Mouse (Mus musculus) intestine, embryonic 14.5 days (tissue): ENCODE measurements around the gene Cped1. TPM values are rescaled to one million over a fixed set of nuclear protein-coding genes. Genes with fewer than 3 reads are reported as not detected.

Source experiments
- ATAC-seq: fragments of 200-750 bp; cut with Nextera tagmentation; replicated peaks from 2 replicates; pipeline ENCODE4 v1.8.0; 2017; ENCODE audit warnings: low read depth, moderate number of reproducible peaks, moderate TSS enrichment, moderate library complexity; ENCODE audit not compliant: low FRiP score, low TSS enrichment
- DNase-seq: peaks from one replicate; pipeline ENCODE4 v3.0.0-alpha.2; 2018; ENCODE audit warnings: low spot score
- H3K27ac ChIP-seq: fragments of 300-500 bp; sonication (generic); 2 replicates; pipeline ENCODE4 v1.5.1; 2014; ENCODE audit warnings: low read depth, mild to moderate bottlenecking, control low read depth
- H3K27me3 ChIP-seq: fragments of 300-500 bp; sonication (generic); replicated peaks from 2 replicates; pipeline ENCODE4 v1.6.1; 2014; ENCODE audit warnings: low read length, control low read depth; ENCODE audit not compliant: control insufficient read depth, insufficient read depth
- H3K36me3 ChIP-seq: fragments of 300-500 bp; sonication (generic); 2 replicates; pipeline ENCODE4 v1.6.1; 2014; ENCODE audit warnings: low read length, control low read depth; ENCODE audit not compliant: control insufficient read depth, insufficient read depth
- H3K4me1 ChIP-seq: fragments of 300-500 bp; sonication (generic); replicated peaks from 2 replicates; pipeline ENCODE4 v1.6.1; 2014; ENCODE audit warnings: low read length, control low read depth, mixed read lengths; ENCODE audit not compliant: control insufficient read depth, insufficient read depth
- H3K4me2 ChIP-seq: fragments of 300-500 bp; sonication (generic); 2 replicates; pipeline ENCODE4 v1.6.1; 2014; ENCODE audit warnings: low read length
- H3K4me3 ChIP-seq: fragments of 300-500 bp; sonication (generic); 2 replicates; pipeline ENCODE4 v1.5.1; 2014; ENCODE audit warnings: low read depth, low read length, control low read depth, mixed read lengths
- H3K9ac ChIP-seq: fragments of 300-500 bp; sonication (generic); 2 replicates; pipeline ENCODE4 v1.6.1; 2014; ENCODE audit warnings: mild to moderate bottlenecking, low read length
- H3K9me3 ChIP-seq: fragments of 300-500 bp; sonication (generic); 2 replicates; pipeline ENCODE4 v1.6.1; 2016; ENCODE audit warnings: low read length, control low read depth; ENCODE audit not compliant: control insufficient read depth
- WGBS: fragments of 180-500 bp; shearing (Covaris S2); extraction: QIAGEN DNeasy Blood & Tissue Kit; methylation state at CpG from one replicate; pipeline ENCODE4 v1.1.7; 2014; 5-methylcytosine and 5-hydroxymethylcytosine counted together
- polyA plus RNA-seq: library from polyadenylated mRNA; unstranded; fragments of >200 nt; fragmentation: Nextera tagmentation; extraction: Ambion mirVana; gene quantifications from 2 replicates; pipeline ENCODE4 v1.2.1, GENCODE M21; 2014

The Cped1 gene
- polyA plus RNA-seq, 1 experiment from 2014 or later = 35.5 TPM

DNA sequence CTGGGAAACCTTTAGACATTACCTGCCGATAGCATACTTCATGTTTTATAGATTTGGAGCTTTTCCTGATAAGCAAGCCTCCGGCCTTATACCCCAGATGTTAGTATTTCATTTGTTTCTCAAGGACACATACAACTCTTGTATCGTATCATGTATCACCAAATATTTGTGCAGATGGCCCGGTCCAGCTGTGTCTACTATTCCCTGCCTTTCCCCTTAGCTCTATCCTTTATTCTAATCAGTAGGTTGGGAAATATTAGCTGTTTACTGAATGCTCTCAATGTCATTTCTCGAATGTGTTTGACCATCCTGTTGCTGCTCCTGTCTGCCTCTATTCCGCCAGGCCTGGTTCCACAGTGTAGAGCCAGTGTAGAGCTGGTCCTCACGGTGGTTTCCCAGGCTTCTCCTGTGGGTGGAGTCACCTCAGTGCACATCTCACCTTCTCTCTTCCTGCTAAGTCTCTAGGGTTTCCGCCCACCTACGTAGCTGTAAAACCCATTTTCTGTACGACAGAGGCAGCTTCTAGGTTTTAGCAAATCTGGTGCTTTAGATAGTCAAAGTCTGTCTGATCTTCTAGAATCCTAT lies 18.3 kb downstream of the Cped1 start:
- peak overlapping the region; percentile 62 for H3K27ac ChIP-seq
- H3K4me2 ChIP-seq = peak overlapping the region; percentile 18; the same call in 1 of the 2 replicates
- no peaks in the 10 kb centered on the region for H3K9me3 ChIP-seq
- H3K9ac ChIP-seq = no peak overlapping the region
- no peak for DNase-seq
- H3K36me3 ChIP-seq = no peaks in the 10 kb centered on the region
- peaks cover 24% of the 10 kb centered on the region for H3K4me1 ChIP-seq
- ATAC-seq = no peak
- H3K4me3 ChIP-seq = no peak overlapping the region
- 75% methylated on average over 10 of the region's 10 CpGs for WGBS
- no peaks in the 10 kb centered on the region for H3K27me3 ChIP-seq

DNA sequence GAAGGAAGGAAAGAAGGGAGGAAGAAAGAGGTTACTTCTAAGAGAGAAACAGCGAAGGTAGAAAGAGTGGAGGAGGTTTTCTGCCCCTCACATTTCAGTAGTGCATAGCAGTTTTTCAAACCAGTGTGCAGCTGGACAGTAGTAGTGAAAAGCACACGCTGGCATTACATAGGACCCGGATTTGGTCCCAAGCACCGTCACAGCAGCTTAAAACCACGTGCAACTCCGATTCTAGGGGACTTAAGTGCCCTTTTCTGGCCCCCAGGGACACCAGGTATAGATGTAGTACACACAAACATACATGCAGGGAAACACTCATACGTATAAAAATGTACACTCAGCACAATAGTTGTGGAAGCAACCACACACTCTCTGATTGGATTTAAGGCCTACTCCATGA lies 22.6 kb downstream of the Cped1 start:
- ATAC-seq (no peak), DNase-seq (no peak)
- H3K9ac ChIP-seq = no peak overlapping the region
- no peaks in the 10 kb centered on the region for H3K36me3 ChIP-seq
- no peak overlapping the region for H3K4me2 ChIP-seq
- WGBS = 83% methylated on average over 7 of the region's 7 CpGs
- H3K4me1 ChIP-seq = peaks cover 5% of the 10 kb centered on the region
- H3K27me3 ChIP-seq = no peaks in the 10 kb centered on the region
- H3K4me3 ChIP-seq = no peak overlapping the region
- no peak overlapping the region for H3K27ac ChIP-seq
- no peaks in the 10 kb centered on the region for H3K9me3 ChIP-seq

DNA sequence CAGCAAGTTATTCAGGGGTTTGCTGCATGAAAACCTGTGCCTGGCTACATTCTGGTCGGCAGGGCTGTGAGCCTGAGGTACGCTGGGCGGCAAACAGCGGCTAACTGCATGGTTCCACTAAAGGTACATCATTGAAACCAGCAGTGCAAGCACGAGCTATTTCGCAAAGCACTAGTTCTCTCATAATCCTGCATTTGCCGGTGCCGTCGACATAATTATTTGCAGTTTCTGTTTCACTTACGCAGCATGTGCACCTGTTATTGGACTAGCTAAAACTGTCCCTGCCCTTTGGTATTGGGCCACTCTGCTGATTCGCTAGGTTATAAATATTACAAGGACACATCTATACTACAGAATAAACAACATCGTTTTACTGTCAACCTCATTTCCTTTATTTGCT lies 24.5 kb downstream of the Cped1 start:
- no peak for ATAC-seq
- WGBS = 81% methylated on average over 12 of the region's 12 CpGs

DNA sequence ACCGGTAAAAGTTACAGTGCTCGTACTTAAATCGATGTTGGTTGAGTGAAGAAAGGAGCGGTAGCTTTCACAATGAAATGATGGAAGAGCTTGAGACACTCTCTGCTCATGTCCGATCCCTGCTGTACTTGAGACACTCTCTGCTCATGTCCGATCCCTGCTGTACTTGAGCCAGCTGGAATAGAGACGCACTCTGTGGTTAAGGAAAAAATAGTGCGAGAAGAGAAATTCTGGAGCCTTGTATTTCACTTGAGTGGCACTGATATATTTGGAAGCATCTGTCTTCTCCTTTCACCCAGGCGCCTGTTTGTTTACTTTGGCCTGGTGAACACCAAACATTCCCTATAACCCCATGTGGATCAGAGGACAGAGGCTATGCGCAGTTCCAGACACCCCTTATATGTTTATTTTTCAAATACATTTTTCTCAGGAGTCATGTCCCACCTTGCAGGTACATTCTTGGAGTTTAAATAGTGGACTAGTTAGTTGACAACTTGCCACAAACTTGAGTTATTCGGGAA lies 25.1 kb downstream of the Cped1 start:
- H3K9ac ChIP-seq = no peak overlapping the region
- H3K4me3 ChIP-seq = no peak overlapping the region
- H3K4me2 ChIP-seq = no peak overlapping the region
- no peaks in the 10 kb centered on the region for H3K9me3 ChIP-seq
- H3K27ac ChIP-seq = no peak overlapping the region
- no peaks in the 10 kb centered on the region for H3K27me3 ChIP-seq
- DNase-seq (no peak), ATAC-seq (no peak)
- 84% methylated on average over 11 of the region's 11 CpGs for WGBS
- no peaks in the 10 kb centered on the region; the same call in 1 of the 2 replicates for H3K4me1 ChIP-seq
- 0 out of 2 replicates have a peak, but pooled peaks cover 5% of the 10 kb centered on the region for H3K36me3 ChIP-seq

More for the DNA sequence above, 24.5 kb downstream of the Cped1 start:
- Histone ChIP-seq H3K4me2 (no peak overlapping the region), H3K36me3 (0 out of 2 replicates have a peak, but pooled peaks cover 5% of the 10 kb centered on the region), H3K9ac (no peak overlapping the region), H3K27ac (no peak overlapping the region), H3K4me3 (no peak overlapping the region), H3K4me1 (no peaks in the 10 kb centered on the region; the same call in 1 of the 2 replicates), H3K27me3 (no peaks in the 10 kb centered on the region), H3K9me3 (no peaks in the 10 kb centered on the region)
- DNase-seq = no peak

GRCm38 (mm10) chr6:22011546-22011945 lies 25.8 kb downstream of the Cped1 start:
- 0 out of 2 replicates have a peak, but pooled peaks cover 5% of the 10 kb centered on the region for H3K36me3 ChIP-seq
- ATAC-seq (no peak), DNase-seq (no peak)
- H3K9ac ChIP-seq = no peak overlapping the region
- no peak overlapping the region for H3K27ac ChIP-seq
- no peak overlapping the region for H3K4me2 ChIP-seq
- H3K9me3 ChIP-seq = no peaks in the 10 kb centered on the region
- no peaks in the 10 kb centered on the region for H3K27me3 ChIP-seq
- H3K4me3 ChIP-seq = no peak overlapping the region
- WGBS = 70% methylated on average over 2 of the region's 2 CpGs
- H3K4me1 ChIP-seq = no peaks in the 10 kb centered on the region; the same call in 1 of the 2 replicates

DNA sequence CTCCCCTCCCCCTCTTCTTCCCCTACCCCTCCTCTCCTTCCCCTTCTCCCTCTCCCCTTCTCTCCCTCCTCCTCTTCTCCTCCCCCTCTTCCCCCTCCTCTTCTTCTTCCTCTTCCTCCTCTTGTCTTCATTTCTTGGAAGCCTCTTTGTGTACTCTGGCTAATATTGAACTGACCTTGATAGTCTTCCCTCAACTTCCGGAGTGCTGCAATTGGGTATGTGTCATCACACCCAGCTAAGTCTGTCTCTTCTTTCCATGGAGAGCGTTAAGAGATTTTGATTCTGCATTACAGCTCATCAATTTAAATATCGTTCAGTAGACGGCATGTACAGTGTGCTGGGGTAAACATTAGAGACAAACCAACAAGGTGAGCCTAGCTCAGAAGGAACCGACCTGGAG lies 26.4 kb downstream of the Cped1 start:
- peaks cover 5% of the 10 kb centered on the region; the same call in 1 of the 2 replicates for H3K36me3 ChIP-seq
- no peak overlapping the region for H3K9ac ChIP-seq
- 69% methylated on average over 5 of the region's 5 CpGs for WGBS
- H3K4me2 ChIP-seq = no peak overlapping the region
- DNase-seq = no peak
- ATAC-seq = no peak
- H3K27me3 ChIP-seq = no peaks in the 10 kb centered on the region
- H3K27ac ChIP-seq = no peak overlapping the region
- H3K4me3 ChIP-seq = no peak overlapping the region
- no peaks in the 10 kb centered on the region for H3K9me3 ChIP-seq
- H3K4me1 ChIP-seq = no peaks in the 10 kb centered on the region; the same call in 1 of the 2 replicates

DNA sequence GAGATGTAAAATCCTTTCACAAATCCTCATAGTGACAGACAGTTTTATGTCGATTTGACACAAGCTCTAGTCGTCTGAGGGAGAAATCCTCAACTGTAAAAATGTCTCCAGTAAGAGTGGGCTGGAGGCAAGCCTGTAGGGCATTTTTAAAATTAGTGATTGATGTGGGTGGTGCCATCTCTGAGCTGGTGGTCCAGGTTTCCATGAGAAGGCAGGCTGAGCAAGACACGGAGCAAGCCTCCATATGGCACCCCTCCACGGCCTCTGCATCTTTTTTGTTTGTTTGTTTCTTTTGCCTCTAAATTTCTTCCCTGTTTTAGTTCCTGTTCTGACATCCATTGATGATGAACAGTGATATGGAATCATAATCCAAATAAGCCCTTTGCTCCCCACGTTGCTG lies 26.8 kb downstream of the Cped1 start:
- no peaks in the 10 kb centered on the region; the same call in 1 of the 2 replicates for H3K4me1 ChIP-seq
- H3K9me3 ChIP-seq = no peaks in the 10 kb centered on the region
- H3K27me3 ChIP-seq = no peaks in the 10 kb centered on the region
- no peak overlapping the region for H3K4me2 ChIP-seq
- H3K9ac ChIP-seq = no peak overlapping the region
- H3K27ac ChIP-seq = no peak overlapping the region
- WGBS = 71% methylated on average over 5 of the region's 5 CpGs
- H3K4me3 ChIP-seq = no peak overlapping the region
- no peak for DNase-seq
- H3K36me3 ChIP-seq = peaks cover 5% of the 10 kb centered on the region; the same call in 1 of the 2 replicates
- ATAC-seq = no peak

DNA sequence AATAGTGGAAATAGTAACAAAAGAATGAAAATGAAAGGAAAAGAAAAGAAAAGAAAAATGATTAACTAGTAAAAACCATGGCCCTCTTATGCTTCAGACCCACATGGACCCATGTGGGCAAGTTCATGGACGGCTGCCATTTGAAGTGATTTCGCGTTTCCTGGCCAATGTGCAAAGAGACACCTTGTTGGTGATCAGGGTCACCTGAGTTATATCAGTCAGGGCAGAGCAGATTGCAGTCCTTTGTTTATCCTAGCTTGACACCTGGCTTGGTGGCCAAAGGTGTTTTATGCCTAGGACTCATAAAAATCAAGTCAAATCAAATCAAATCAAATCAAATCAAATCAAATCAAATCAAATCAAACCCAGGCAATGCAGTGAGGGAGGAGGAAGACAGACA lies 27.7 kb downstream of the Cped1 start:
- no peaks in the 10 kb centered on the region for H3K9me3 ChIP-seq
- no peak overlapping the region for H3K4me2 ChIP-seq
- no peaks in the 10 kb centered on the region for H3K27me3 ChIP-seq
- no peak for DNase-seq
- no peak overlapping the region for H3K4me3 ChIP-seq
- no peak for ATAC-seq
- 92% methylated on average over 3 of the region's 3 CpGs for WGBS
- no peak overlapping the region for H3K27ac ChIP-seq
- H3K9ac ChIP-seq = no peak overlapping the region
- H3K36me3 ChIP-seq = peaks cover 5% of the 10 kb centered on the region; the same call in 1 of the 2 replicates
- H3K4me1 ChIP-seq = no peaks in the 10 kb centered on the region; the same call in 1 of the 2 replicates
